Mouse (Mus musculus) CH12.LX (cell line): ENCODE results near the gene Pou2f3. TPM values are rescaled to one million over a fixed set of nuclear protein-coding genes. Genes with fewer than 3 reads are reported as not detected.

ENCODE experiments used
- DNase-seq: peaks from one replicate; pipeline ENCODE4 v3.0.0-alpha.2; 2013; ENCODE audit errors: extremely low read depth
- H3K27ac ChIP-seq: 2 replicates; pipeline ENCODE4 v1.5.1; 2012; ENCODE audit warnings: low read depth, mild to moderate bottlenecking, control low read depth, moderate library complexity; ENCODE audit not compliant: insufficient read depth
- H3K27me3 ChIP-seq: replicated peaks from 2 replicates; pipeline ENCODE3; 2012; ENCODE audit warnings: inconsistent platforms
- H3K36me3 ChIP-seq, 2 experiments: replicated peaks in 1 of 2; 2 replicates each; pipeline versions ENCODE3 to v1.6.1; 2012; ENCODE audit warnings: inconsistent platforms in 1 of 2, low read length in 1 of 2, mild to moderate bottlenecking in 1 of 2, mixed read lengths in 1 of 2, moderate library complexity in 1 of 2; ENCODE audit not compliant: control insufficient read depth in 1 of 2, insufficient read depth in 1 of 2
- H3K4me1 ChIP-seq, 2 experiments: 2 replicates each; pipeline ENCODE4 v1.6.1; 2012; ENCODE audit warnings: inconsistent platforms in 1 of 2, moderate library complexity in 1 of 2; ENCODE audit not compliant: insufficient read depth in 2 of 2, control insufficient read depth in 1 of 2
- H3K4me2 ChIP-seq: 2 replicates; pipeline ENCODE4 v1.6.1; 2012; ENCODE audit warnings: low read depth, mild to moderate bottlenecking, control low read depth; ENCODE audit not compliant: poor library complexity, insufficient read depth, severe bottlenecking
- H3K4me3 ChIP-seq, 3 experiments: fragments of 150-350 bp in 1 of 3; sonication (generic) in 1 of 3; replicated peaks in 1 of 3; 2 replicates each; pipeline versions ENCODE3 to v1.5.1; 2011 to 2012; ENCODE audit warnings: low read depth in 2 of 3, low read length in 2 of 3, mild to moderate bottlenecking in 2 of 3, moderate library complexity in 2 of 3, control low read depth in 1 of 3, improper control_type of control experiment in 1 of 3, inconsistent platforms in 1 of 3, mixed read lengths in 1 of 3; ENCODE audit not compliant: poor library complexity in 1 of 3
- H3K79me2 ChIP-seq: replicated peaks from 2 replicates; pipeline ENCODE4 v1.6.1; 2012; ENCODE audit warnings: mild to moderate bottlenecking, moderate library complexity; ENCODE audit not compliant: control insufficient read depth, poor library complexity, insufficient read depth, severe bottlenecking; ENCODE audit errors: extremely low read depth
- H3K9ac ChIP-seq: 2 replicates; pipeline ENCODE4 v1.6.1; 2012; ENCODE audit warnings: low read depth, mild to moderate bottlenecking, control low read depth, moderate library complexity; ENCODE audit not compliant: insufficient read depth
- H3K9me3 ChIP-seq: replicated peaks from 2 replicates; pipeline ENCODE3; 2012; ENCODE audit warnings: low read length, inconsistent platforms, mixed read lengths
- CTCF ChIP-seq, 2 experiments: IDR thresholded peaks in 1 of 2; conservative IDR thresholded peaks in 1 of 2; 2 replicates each; pipeline ENCODE4 v1.5.1; 2011 to 2012; ENCODE audit warnings: low read depth in 2 of 2, low read length in 2 of 2, improper control_type of control experiment in 1 of 2, inconsistent platforms in 1 of 2, mild to moderate bottlenecking in 1 of 2, moderate library complexity in 1 of 2
- ELF1 ChIP-seq: IDR thresholded peaks from 2 replicates; pipeline ENCODE4 v1.6.1; 2014; ENCODE audit warnings: low read depth, mild to moderate bottlenecking, inconsistent platforms, low read length, improper control_type of control experiment
- EP300 ChIP-seq: IDR thresholded peaks from 2 replicates; pipeline ENCODE4 v1.6.1; 2011; ENCODE audit warnings: low read length, improper control_type of control experiment
- GABPA ChIP-seq: IDR thresholded peaks from 2 replicates; pipeline ENCODE4 v1.6.1; 2012; ENCODE audit warnings: low read depth, low read length, improper control_type of control experiment, inconsistent platforms; ENCODE audit not compliant: insufficient replicate concordance
- JUND ChIP-seq: conservative IDR thresholded peaks from 2 replicates; pipeline ENCODE4 v1.6.1; 2011; ENCODE audit warnings: low read depth, low read length, improper control_type of control experiment
- KAT2A ChIP-seq: IDR thresholded peaks from 2 replicates; pipeline ENCODE4 v1.6.1; 2012; ENCODE audit warnings: low read length, improper control_type of control experiment, inconsistent platforms; ENCODE audit not compliant: insufficient replicate concordance
- MAX ChIP-seq: IDR thresholded peaks from 2 replicates; pipeline ENCODE4 v1.6.1; 2011; ENCODE audit warnings: low read length, improper control_type of control experiment
- MXI1 ChIP-seq: IDR thresholded peaks from 2 replicates; pipeline ENCODE4 v1.6.1; 2011; ENCODE audit warnings: mild to moderate bottlenecking, low read depth, low read length, improper control_type of control experiment
- MYC ChIP-seq: IDR thresholded peaks from 2 replicates; pipeline ENCODE4 v1.6.1; 2011; ENCODE audit warnings: low read depth, mild to moderate bottlenecking, improper control_type of control experiment, low read length
- PAX5 ChIP-seq: IDR thresholded peaks from 2 replicates; pipeline ENCODE4 v1.6.1; 2012; ENCODE audit warnings: low read length, inconsistent platforms, mixed read lengths
- POLR2AphosphoS2 ChIP-seq: IDR thresholded peaks from 2 replicates; pipeline ENCODE4 v1.6.1; 2011; ENCODE audit warnings: low read depth, low read length, improper control_type of control experiment
- RAD21 ChIP-seq: IDR thresholded peaks from 2 replicates; pipeline ENCODE4 v1.6.1; 2011; ENCODE audit warnings: low read depth, mild to moderate bottlenecking, low read length, improper control_type of control experiment, moderate library complexity
- RCOR1 ChIP-seq: conservative IDR thresholded peaks from 2 replicates; pipeline ENCODE4 v1.6.1; 2012; ENCODE audit warnings: low read depth, mild to moderate bottlenecking, inconsistent platforms, low read length, improper control_type of control experiment
- SIN3A ChIP-seq: IDR thresholded peaks from 2 replicates; pipeline ENCODE4 v1.6.1; 2012; ENCODE audit warnings: low read length, improper control_type of control experiment, inconsistent platforms
- SMC3 ChIP-seq: IDR thresholded peaks from 2 replicates; pipeline ENCODE4 v1.6.1; 2011; ENCODE audit warnings: low read depth, low read length, improper control_type of control experiment
- TBP ChIP-seq: conservative IDR thresholded peaks from 2 replicates; pipeline ENCODE4 v1.6.1; 2011; ENCODE audit warnings: low read depth, low read length, improper control_type of control experiment
- TCF12 ChIP-seq: IDR thresholded peaks from 2 replicates; pipeline ENCODE4 v1.6.1; 2014; ENCODE audit warnings: low read depth, mild to moderate bottlenecking, inconsistent platforms, low read length, improper control_type of control experiment
- ZKSCAN1 ChIP-seq: IDR thresholded peaks from 2 replicates; pipeline ENCODE4 v1.6.1; 2012; ENCODE audit warnings: low read depth, inconsistent platforms, low read length, improper control_type of control experiment, borderline replicate concordance
- ZMIZ1 ChIP-seq: IDR thresholded peaks from 2 replicates; pipeline ENCODE4 v1.6.1; 2012; ENCODE audit warnings: low read depth, mild to moderate bottlenecking, inconsistent platforms, low read length, improper control_type of control experiment
- dilution Hi-C: fragments of 300-500 bp; cut with MboI; formaldehyde crosslinking; loops from 2 replicates; pipeline ENCODE4 v1.14.3; 2020; ENCODE audit warnings: low sequenced_read_pairs; ENCODE audit not compliant: extremely low pct_unique_long_range_greater_than_20kb, extremely low pct_ligation_motif_present
- in situ Hi-C: fragments of 300-500 bp; cut with MboI; formaldehyde crosslinking; loops from 3 replicates; pipeline ENCODE4 v1.14.3; 2019; ENCODE audit warnings: low sequenced_read_pairs, low pct_ligation_motif_present, low pct_unique_long_range_greater_than_20kb, mixed read lengths
- polyA plus RNA-seq: library from polyadenylated mRNA; unstranded; fragments of >175 nt; gene quantifications from 2 replicates; pipeline ENCODE4 v1.2.1, GENCODE M21; 2012; ENCODE audit warnings: low read depth; ENCODE audit not compliant: insufficient read length
- total RNA-seq, 2 experiments: library from RNA; depleted of rRNA; stranded (reverse); fragments of 300-350 nt in 1 of 2; fragments of >200 nt in 1 of 2; gene quantifications; 2 replicates each; pipeline ENCODE4 v1.2.3; 2012 to 2014

Pou2f3 gene
- total and polyA plus RNA-seq, 3 experiments, result 0.21 to 0.49 TPM; not detected in 1

DNA sequence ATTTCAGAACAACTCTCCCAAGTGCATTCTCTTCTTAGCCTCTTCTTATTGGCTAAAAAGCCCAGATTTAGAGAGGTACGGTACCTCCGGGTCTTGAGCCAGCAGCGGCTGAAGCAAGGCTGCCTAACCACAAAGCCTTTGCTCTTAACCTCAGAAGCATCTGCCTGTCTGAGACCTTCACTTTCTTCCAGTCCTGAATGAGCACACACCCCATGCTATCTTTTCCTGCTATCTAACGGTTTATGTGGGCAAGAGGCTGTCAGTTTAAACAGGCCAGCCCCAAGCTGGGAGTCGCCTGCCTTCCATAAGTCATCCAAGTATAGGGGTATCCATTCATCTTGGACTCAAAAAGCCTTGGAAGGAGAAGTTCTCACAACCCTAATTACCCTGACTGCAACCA, 32.3 kb upstream of the Pou2f3 start:
- Histone ChIP-seq H3K4me2 (no peak overlapping the region), H3K36me3 (no peaks in the 10 kb centered on the region), H3K4me1 (peaks cover 0 to 37% of the 10 kb centered on the region in 2 experiments; a peak in 2 of 4 replicates), H3K79me2 (no peaks in the 10 kb centered on the region), H3K27ac (no peak overlapping the region), H3K27me3 (no peaks in the 10 kb centered on the region), H3K9me3 (no peaks in the 10 kb centered on the region), H3K9ac (no peak overlapping the region), H3K4me3 (no peak overlapping the region)
- peak; percentile 15 for DNase-seq
- dilution Hi-C loops, result no loop called here
- in situ Hi-C loops, result no loop called here
- no peak for TF ChIP-seq RCOR1
- no peak for TF ChIP-seq POLR2AphosphoS2
- no peak for TF ChIP-seq MXI1
- no peak for TF ChIP-seq MAX
- TF ChIP-seq KAT2A, result no peak
- TF ChIP-seq CTCF (conservative IDR thresholded peaks at IDR 0.05 in 1 of 2, IDR thresholded peaks at IDR 0.05 in 1 of 2; ENCODE audit: low read depth in 2 of 2, low read length in 2 of 2), result no peak
- TF ChIP-seq JUND, result no peak
- no peak for TF ChIP-seq ZKSCAN1
- TF ChIP-seq ELF1, result no peak
- no peak for TF ChIP-seq ZMIZ1
- TF ChIP-seq SIN3A, result no peak
- TF ChIP-seq GABPA, result no peak
- no peak for TF ChIP-seq SMC3
- no peak for TF ChIP-seq PAX5
- no peak for TF ChIP-seq MYC
- no peak for TF ChIP-seq TBP

DNA sequence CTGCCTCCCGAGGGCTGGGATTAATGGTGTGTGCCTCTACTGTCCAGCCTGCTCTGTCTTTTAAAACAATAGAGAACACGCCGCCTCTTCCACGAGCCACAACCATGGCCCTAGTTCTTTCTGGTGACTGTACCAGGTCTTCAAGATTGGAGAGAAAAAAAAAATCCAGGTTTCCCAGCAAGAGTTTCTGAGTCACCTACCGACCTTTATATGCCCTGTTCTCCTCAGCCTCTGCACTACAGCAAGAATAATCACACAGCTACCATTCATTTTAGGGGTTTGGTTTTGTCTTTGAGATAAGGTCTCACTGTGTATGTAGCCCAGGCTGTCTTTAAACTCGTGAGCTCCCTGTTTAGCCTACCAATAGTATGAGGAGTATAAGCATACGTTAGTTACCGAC, 31.8 kb upstream of the Pou2f3 start:
- H3K9me3 ChIP-seq, result no peaks in the 10 kb centered on the region
- H3K9ac ChIP-seq, result no peak overlapping the region
- no peaks in the 10 kb centered on the region for H3K27me3 ChIP-seq
- no peak for DNase-seq
- peaks cover 0 to 37% of the 10 kb centered on the region in 2 experiments; a peak in 2 of 4 replicates for H3K4me1 ChIP-seq
- no peaks in the 10 kb centered on the region for H3K79me2 ChIP-seq
- in situ Hi-C loops (no loop called here), dilution Hi-C loops (no loop called here)
- no peak overlapping the region for H3K4me2 ChIP-seq
- H3K36me3 ChIP-seq, result no peaks in the 10 kb centered on the region
- H3K27ac ChIP-seq, result no peak overlapping the region
- H3K4me3 ChIP-seq, result no peak overlapping the region
- TF ChIP-seq TCF12, result no peak
- TF ChIP-seq POLR2AphosphoS2, result no peak
- TF ChIP-seq EP300, result no peak
- TF ChIP-seq RAD21, result no peak
- TF ChIP-seq TBP, result no peak
- TF ChIP-seq, all 38 proteins: peak for 0
